Mouse (Mus musculus) myocyte (in vitro differentiated cells): ENCODE data around the gene Olfr577.

Source experiments
- CEBPB ChIP-seq: IDR thresholded peaks from 2 replicates; pipeline ENCODE4 v1.6.1; 2011; ENCODE audit warnings: mild to moderate bottlenecking, moderate library complexity; ENCODE audit not compliant: poor library complexity, insufficient read depth, severe bottlenecking
- E2F4 ChIP-seq: IDR thresholded peaks from one replicate; pipeline ENCODE4 v1.6.1; 2011; ENCODE audit warnings: mild to moderate bottlenecking, control low read depth, moderate library complexity; ENCODE audit not compliant: insufficient read depth
- MAX ChIP-seq: IDR thresholded peaks from one replicate; pipeline ENCODE4 v1.6.1; 2011; ENCODE audit warnings: low read depth, mild to moderate bottlenecking, control low read depth
- MYOD1 ChIP-seq, 3 experiments: IDR thresholded peaks; one replicate each; pipeline ENCODE4 v1.6.1; 2011; ENCODE audit warnings: control low read depth in 2 of 3, low read depth in 2 of 3, mild to moderate bottlenecking in 2 of 3, moderate library complexity in 1 of 3; ENCODE audit not compliant: insufficient read length in 2 of 3, control insufficient read depth in 1 of 3
- MYOG ChIP-seq, 3 experiments: IDR thresholded peaks; one replicate each; pipeline ENCODE4 v1.6.1; 2011; ENCODE audit warnings: control low read depth in 2 of 3, low read depth in 2 of 3, mild to moderate bottlenecking in 2 of 3; ENCODE audit not compliant: insufficient read length in 2 of 3, control insufficient read depth in 1 of 3, insufficient read depth in 1 of 3
- POLR2A ChIP-seq: IDR thresholded peaks from one replicate; pipeline ENCODE4 v1.6.1; 2011; ENCODE audit warnings: low read depth, mild to moderate bottlenecking, control low read depth, moderate library complexity; ENCODE audit not compliant: insufficient read length
- POLR2AphosphoS2 ChIP-seq: IDR thresholded peaks from one replicate; pipeline ENCODE4 v1.6.1; 2011; ENCODE audit warnings: low read depth, control low read depth; ENCODE audit not compliant: insufficient read length
- REST ChIP-seq: IDR thresholded peaks from one replicate; pipeline ENCODE4 v1.6.1; 2011; ENCODE audit warnings: mild to moderate bottlenecking, control low read depth, moderate library complexity; ENCODE audit not compliant: insufficient read depth, insufficient read length
- SRF ChIP-seq: IDR thresholded peaks from one replicate; pipeline ENCODE4 v1.6.1; 2011; ENCODE audit warnings: low read depth; ENCODE audit not compliant: control insufficient read depth, insufficient read length
- TCF12 ChIP-seq: IDR thresholded peaks from one replicate; pipeline ENCODE4 v1.6.1; 2011; ENCODE audit warnings: mild to moderate bottlenecking, control low read depth; ENCODE audit not compliant: poor library complexity, insufficient read depth, severe bottlenecking
- TCF3 ChIP-seq: IDR thresholded peaks from one replicate; pipeline ENCODE4 v1.6.1; 2011; ENCODE audit warnings: low read depth, control low read depth; ENCODE audit not compliant: insufficient read length
- USF1 ChIP-seq: IDR thresholded peaks from one replicate; pipeline ENCODE4 v1.6.1; 2011; ENCODE audit warnings: low read depth, mild to moderate bottlenecking, control low read depth, moderate library complexity

- TF ChIP-seq POLR2AphosphoS2 (no peak), POLR2A (no peak), MYOD1 (IDR thresholded peaks at IDR 0.05; ENCODE audit: control insufficient read depth in 1 of 3, insufficient read length in 2 of 3, low read depth in 2 of 3) (no peak), USF1 (no peak), E2F4 (no peak), TCF12 (no peak), MYOG (IDR thresholded peaks at IDR 0.05; ENCODE audit: control insufficient read depth in 1 of 3, insufficient read depth in 1 of 3, insufficient read length in 2 of 3, low read depth in 2 of 3) (no peak), MAX (no peak), TCF3 (no peak), CEBPB (no peak), SRF (no peak), REST (no peak)
Measured at GRCm38 (mm10) chr7:102943417-102943816, 32.3 kb downstream of the Olfr577 start.
